Comparison of ENCODE assay signal across 14 mouse cellular contexts in the genomic region with DNA sequence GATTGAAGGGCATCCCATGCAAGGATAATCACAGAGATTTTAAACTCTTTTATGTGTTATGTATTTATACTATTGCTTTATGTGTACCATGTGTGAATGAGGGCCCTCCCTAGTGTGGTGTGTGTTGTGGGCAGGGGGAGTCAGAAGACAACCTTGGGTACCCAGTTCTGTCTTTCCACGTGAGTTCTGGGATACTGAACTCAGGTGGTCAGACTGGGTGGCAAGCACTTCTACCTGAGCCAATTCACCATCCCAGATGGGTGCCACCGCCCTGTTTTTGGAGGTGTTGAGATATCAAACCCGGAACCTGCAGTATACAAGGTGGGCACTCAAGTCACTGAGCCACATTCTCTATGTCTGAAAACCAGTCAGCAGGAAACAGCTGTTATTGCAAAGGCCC. TPM values are rescaled to one million over a fixed set of nuclear protein-coding genes. Genes with fewer than 3 reads are reported as not detected.
"Had no signal": no experiment of that assay in that cellular context is flagged by ENCODE, and none has a peak within 500 bp of the region (broad histone marks: within the 10 kb centered on the region; RNA-seq: fewer than 3 reads in every experiment).

No protein-coding gene starts in this region.

- DNase-seq: left cerebral cortex, postnatal 4 days; liver; liver, embryonic 13.5 days; liver, postnatal 0 days; lung, adult 18-20 months; lung, adult 2 months; lung, embryonic 14.5 days; lung, postnatal 10 days; lung, postnatal 14 days; lung, postnatal 36 days; midbrain, embryonic 14.5 days had no signal

RNA-seq across cellular contexts. Expression of gene H2-Q1, which starts 48.0 kb away (rescaled TPM):
- total RNA-seq: megakaryocyte progenitor cell, adult 5-6 weeks; megakaryocyte, adult 5-6 weeks; megakaryocyte-erythroid progenitor cell, adult 5-6 weeks had no signal
